Mouse (Mus musculus) stomach, postnatal 0 days (tissue): ENCODE data around the gene Pkn2.

Experiments used
- CTCF ChIP-seq: IDR thresholded peaks from 2 replicates; pipeline ENCODE4 v1.5.1; 2016; ENCODE audit warnings: antibody characterized with exemption, low read depth, mild to moderate bottlenecking, moderate library complexity
- EP300 ChIP-seq: optimal IDR thresholded peaks from 2 replicates; pipeline ENCODE3; 2016; ENCODE audit warnings: antibody characterized with exemption

DNA sequence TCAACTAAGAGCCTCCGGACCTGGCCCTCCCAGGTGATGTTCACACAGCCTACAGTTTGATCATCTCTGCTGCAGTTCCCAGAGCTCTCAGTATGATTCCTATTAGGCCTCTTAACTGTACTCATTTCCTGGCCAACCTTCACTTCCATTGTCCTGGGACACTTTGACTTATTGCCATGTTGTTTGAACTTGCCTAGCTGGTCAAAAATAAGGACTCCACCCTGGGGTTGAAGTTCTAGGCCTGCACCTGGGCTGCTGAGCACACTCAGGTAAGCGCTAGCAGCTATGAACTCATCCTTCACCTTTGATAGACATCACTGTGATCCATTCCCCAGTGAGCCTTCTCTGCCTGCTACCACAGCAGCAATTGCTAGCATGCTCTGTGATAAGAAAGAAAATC, 136.7 kb downstream of the Pkn2 start:
- TF ChIP-seq CTCF = no peak
- no peak for TF ChIP-seq EP300
